Mouse (Mus musculus): Measurements from ENCODE around the gene Tut1.

DNA sequence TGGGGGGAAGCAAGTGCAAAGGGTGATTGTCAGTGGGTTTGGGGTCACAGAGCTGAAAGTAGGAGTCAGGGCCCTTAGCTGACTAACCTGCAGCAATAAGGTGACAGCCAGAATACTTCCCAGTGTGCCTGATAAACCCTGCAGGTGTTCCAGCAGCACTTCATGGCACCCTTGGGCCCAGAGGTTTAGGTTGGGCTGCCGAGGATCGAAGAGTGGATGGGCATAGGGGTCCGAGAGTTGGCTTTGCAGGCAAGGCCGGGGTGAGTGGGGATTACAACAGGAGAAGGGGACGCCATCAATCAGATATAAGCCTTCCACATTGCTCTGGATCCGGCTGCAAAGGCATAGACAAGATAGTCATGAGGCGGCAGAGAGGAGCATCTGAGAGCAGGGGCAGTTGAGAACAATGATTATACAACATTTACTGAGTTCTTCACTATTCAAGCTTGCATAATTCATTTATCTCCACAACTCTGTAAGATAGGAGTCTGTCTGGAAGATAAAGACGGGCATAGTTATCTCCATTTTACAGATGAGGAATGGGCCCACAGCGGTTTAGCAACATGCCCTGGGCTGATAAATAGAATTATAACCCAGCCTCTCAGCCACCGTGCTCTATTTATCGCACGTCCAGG lies 25.6 kb upstream of the Tut1 start:
- TF ChIP-seq CTCF (IDR thresholded peaks at IDR 0.05; ENCODE audit: control insufficient read depth, insufficient read depth, insufficient read length) (no peak), USF1 (IDR thresholded peaks at IDR 0.05; ENCODE audit: low read depth) (no peak), MAX (IDR thresholded peaks at IDR 0.05) (no peak), MYOG (IDR thresholded peaks at IDR 0.05; ENCODE audit: control insufficient read depth, extremely low read depth, insufficient read length) (no peak), MYOD1 (IDR thresholded peaks at IDR 0.05; ENCODE audit: control insufficient read depth, insufficient read length, low read depth) (no peak), CEBPB (IDR thresholded peaks at IDR 0.05; ENCODE audit: low read depth) (no peak), FOSL1 (IDR thresholded peaks at IDR 0.05; ENCODE audit: insufficient read depth, low read length, poor library complexity, severe bottlenecking) (no peak)
